Mouse (Mus musculus): ENCODE data around the gene Ttll8.

GRCm38 (mm10) chr15:88876155-88877020, 77.8 kb downstream of the Ttll8 start:
- TF ChIP-seq CTCF (conservative IDR thresholded peaks at IDR 0.05; ENCODE audit: insufficient read depth, insufficient read length, low read depth, low read length) (peak; percentile 83), POLR2A (IDR thresholded peaks at IDR 0.05; ENCODE audit: low read depth, low read length) (no peak)

All from kidney, adult 2 months (tissue).